Mouse (Mus musculus): ENCODE measurements around the gene March6. TPM values are rescaled to one million over a fixed set of nuclear protein-coding genes. Genes with fewer than 3 reads are reported as not detected.

The March6 gene
- polyA plus RNA-seq, 1 experiment from 2014 or later: 12.9 TPM

GRCm38 (mm10) chr15:31563577-31564546 is 33.0 kb upstream of the March6 start:
- no peaks in the 10 kb centered on the region for H3K27me3 ChIP-seq
- H3K27ac ChIP-seq (replicated peaks): no peak overlapping the region
- no peaks in the 10 kb centered on the region for H3K9me3 ChIP-seq (replicated peaks)
- no peaks in the 10 kb centered on the region for H3K36me3 ChIP-seq (replicated peaks)
- 59% methylated on average over 19 of the region's 19 CpGs for WGBS (ENCODE audit: insufficient replicate concordance)
- peaks cover 25% of the 10 kb centered on the region for H3K4me1 ChIP-seq (replicated peaks)
- ATAC-seq (ENCODE audit: insufficient read depth): no peak
- no peak overlapping the region for H3K9ac ChIP-seq
- peak overlapping the region; percentile 32 for H3K4me2 ChIP-seq
- H3K4me3 ChIP-seq (replicated peaks): no peak overlapping the region

- ATAC-seq (ENCODE audit: insufficient read depth): no peak
- Histone ChIP-seq H3K4me3 (replicated peaks) (no peak overlapping the region), H3K36me3 (replicated peaks) (no peaks in the 10 kb centered on the region), H3K27ac (replicated peaks) (no peak overlapping the region), H3K4me2 (no peak overlapping the region), H3K9me3 (replicated peaks) (no peaks in the 10 kb centered on the region), H3K27me3 (no peaks in the 10 kb centered on the region), H3K4me1 (replicated peaks) (peaks cover 20% of the 10 kb centered on the region), H3K9ac (no peak overlapping the region)
- WGBS (ENCODE audit: insufficient replicate concordance): 26% methylated on average over 8 of the region's 8 CpGs
These were observed 32.0 kb upstream of the March6 start for GRCm38 (mm10) chr15:31562847-31563246.

GRCm38 (mm10) chr15:31561976-31562375 is 31.1 kb upstream of the March6 start:
- Histone ChIP-seq H3K36me3 (replicated peaks) (no peaks in the 10 kb centered on the region), H3K27me3 (no peaks in the 10 kb centered on the region), H3K4me2 (no peak overlapping the region), H3K4me3 (replicated peaks) (no peak overlapping the region), H3K27ac (replicated peaks) (no peak overlapping the region), H3K9me3 (replicated peaks) (no peaks in the 10 kb centered on the region), H3K9ac (no peak overlapping the region), H3K4me1 (replicated peaks) (peaks cover 13% of the 10 kb centered on the region)
- no peak for ATAC-seq (ENCODE audit: insufficient read depth)
- 86% methylated on average over 4 of the region's 4 CpGs for WGBS (ENCODE audit: insufficient replicate concordance)

- Histone ChIP-seq H3K27ac (replicated peaks) (no peak overlapping the region), H3K27me3 (no peaks in the 10 kb centered on the region), H3K4me1 (replicated peaks) (peaks cover 13% of the 10 kb centered on the region), H3K4me2 (no peak overlapping the region), H3K9me3 (replicated peaks) (no peaks in the 10 kb centered on the region), H3K36me3 (replicated peaks) (no peaks in the 10 kb centered on the region), H3K4me3 (replicated peaks) (no peak overlapping the region), H3K9ac (no peak overlapping the region)
- ATAC-seq (ENCODE audit: insufficient read depth): no peak
- 81% methylated on average over 6 of the region's 6 CpGs for WGBS (ENCODE audit: insufficient replicate concordance)
These were observed 30.5 kb upstream of the March6 start for GRCm38 (mm10) chr15:31561390-31561789.

- no peak for ATAC-seq (ENCODE audit: insufficient read depth)
- 59% methylated on average over 2 of the region's 2 CpGs for WGBS (ENCODE audit: insufficient replicate concordance)
- 0 out of 2 replicates have a peak, but pooled peaks cover 5% of the 10 kb centered on the region for H3K4me1 ChIP-seq (replicated peaks)
- H3K4me3 ChIP-seq (replicated peaks): no peak overlapping the region
- no peak overlapping the region for H3K9ac ChIP-seq
- no peaks in the 10 kb centered on the region for H3K36me3 ChIP-seq (replicated peaks)
- H3K27ac ChIP-seq (replicated peaks): no peak overlapping the region
- no peak overlapping the region for H3K4me2 ChIP-seq
- H3K27me3 ChIP-seq: no peaks in the 10 kb centered on the region
- no peaks in the 10 kb centered on the region for H3K9me3 ChIP-seq (replicated peaks)
These were observed 24.0 kb upstream of the March6 start for GRCm38 (mm10) chr15:31554855-31555254.

GRCm38 (mm10) chr15:31550381-31550780 is 19.5 kb upstream of the March6 start:
- ATAC-seq (ENCODE audit: insufficient read depth): no peak
- 73% methylated on average over 4 of the region's 4 CpGs for WGBS (ENCODE audit: insufficient replicate concordance)

GRCm38 (mm10) chr15:31547421-31547820 is 16.6 kb upstream of the March6 start:
- H3K27me3 ChIP-seq: no peaks in the 10 kb centered on the region
- no peak overlapping the region for H3K4me3 ChIP-seq (replicated peaks)
- H3K9ac ChIP-seq: no peak overlapping the region
- no peak overlapping the region for H3K27ac ChIP-seq (replicated peaks)
- H3K36me3 ChIP-seq (replicated peaks): no peaks in the 10 kb centered on the region
- H3K4me2 ChIP-seq: no peak overlapping the region
- no peak for ATAC-seq (ENCODE audit: insufficient read depth)
- H3K9me3 ChIP-seq (replicated peaks): no peaks in the 10 kb centered on the region
- 52% methylated on average over 5 of the region's 5 CpGs for whole genome bisulfite sequencing (ENCODE audit: insufficient replicate concordance)
- peaks cover 25% of the 10 kb centered on the region for H3K4me1 ChIP-seq (replicated peaks)

More at GRCm38 (mm10) chr15:31550381-31550780, 19.5 kb upstream of the March6 start:
- no peak overlapping the region for H3K4me3 ChIP-seq (replicated peaks)
- H3K9ac ChIP-seq: no peak overlapping the region
- H3K27me3 ChIP-seq: no peaks in the 10 kb centered on the region
- no peaks in the 10 kb centered on the region for H3K36me3 ChIP-seq (replicated peaks)
- no peak overlapping the region for H3K27ac ChIP-seq (replicated peaks)
- H3K4me1 ChIP-seq (replicated peaks): peaks cover 11% of the 10 kb centered on the region
- H3K9me3 ChIP-seq (replicated peaks): no peaks in the 10 kb centered on the region
- H3K4me2 ChIP-seq: no peak overlapping the region

- no peak for ATAC-seq (ENCODE audit: insufficient read depth)
- no peak overlapping the region for H3K4me3 ChIP-seq (replicated peaks)
- H3K4me1 ChIP-seq (replicated peaks): peaks cover 36% of the 10 kb centered on the region
- no peak overlapping the region for H3K27ac ChIP-seq (replicated peaks)
- H3K27me3 ChIP-seq: no peaks in the 10 kb centered on the region
- H3K4me2 ChIP-seq: no peak overlapping the region
- H3K9ac ChIP-seq: no peak overlapping the region
- H3K36me3 ChIP-seq (replicated peaks): no peaks in the 10 kb centered on the region
- H3K9me3 ChIP-seq (replicated peaks): no peaks in the 10 kb centered on the region
- WGBS (ENCODE audit: insufficient replicate concordance): 73% methylated on average over 6 of the region's 6 CpGs
These were observed 15.4 kb upstream of the March6 start for GRCm38 (mm10) chr15:31546291-31546690.

GRCm38 (mm10) chr15:31545058-31545457 is 14.2 kb upstream of the March6 start:
- no peaks in the 10 kb centered on the region for H3K36me3 ChIP-seq (replicated peaks)
- H3K4me2 ChIP-seq: no peak overlapping the region
- peaks cover 48% of the 10 kb centered on the region for H3K4me1 ChIP-seq (replicated peaks)
- 51% methylated on average over 1 of the region's 1 CpGs for WGBS (ENCODE audit: insufficient replicate concordance)
- H3K27ac ChIP-seq (replicated peaks): no peak overlapping the region
- H3K9me3 ChIP-seq (replicated peaks): no peaks in the 10 kb centered on the region
- H3K27me3 ChIP-seq: no peaks in the 10 kb centered on the region
- ATAC-seq (ENCODE audit: insufficient read depth): no peak
- no peak overlapping the region for H3K4me3 ChIP-seq (replicated peaks)
- no peak overlapping the region for H3K9ac ChIP-seq

- Histone ChIP-seq H3K4me1 (replicated peaks) (peaks cover 65% of the 10 kb centered on the region), H3K9ac (no peak overlapping the region), H3K36me3 (replicated peaks) (no peaks in the 10 kb centered on the region), H3K4me3 (replicated peaks) (no peak overlapping the region), H3K9me3 (replicated peaks) (no peaks in the 10 kb centered on the region), H3K27ac (replicated peaks) (no peak overlapping the region), H3K4me2 (0 out of 2 replicates have a peak overlapping the region, but pooled peaks have one; percentile 20), H3K27me3 (no peaks in the 10 kb centered on the region)
- WGBS (ENCODE audit: insufficient replicate concordance): under 1% methylated on average over 3 of the region's 3 CpGs
- ATAC-seq (ENCODE audit: insufficient read depth): no peak
These were observed 12.4 kb upstream of the March6 start for GRCm38 (mm10) chr15:31543246-31543645.

- Histone ChIP-seq H3K36me3 (replicated peaks) (no peaks in the 10 kb centered on the region), H3K4me3 (replicated peaks) (no peak overlapping the region), H3K27me3 (no peaks in the 10 kb centered on the region), H3K9me3 (replicated peaks) (no peaks in the 10 kb centered on the region), H3K4me2 (peak overlapping the region; percentile 41), H3K4me1 (replicated peaks) (peaks cover 65% of the 10 kb centered on the region), H3K9ac (no peak overlapping the region), H3K27ac (replicated peaks) (peak overlapping the region; percentile 73)
- ATAC-seq (ENCODE audit: insufficient read depth): no peak
- WGBS (ENCODE audit: insufficient replicate concordance): 13% methylated on average over 10 of the region's 10 CpGs
These were observed 11.4 kb upstream of the March6 start for GRCm38 (mm10) chr15:31542013-31542958.

Measured in liver, embryonic 15.5 days (tissue).